Mouse (Mus musculus) spleen, postnatal 4 days (tissue): ENCODE measurements at regions not wholly inside any gene's neighbourhood (a gene's known extent, or its start where the extent isn't known, plus 50 kb on each side); places are given as distances from the start of the nearest gene placed in this dataset.
"Not testable (repeated sequence)": the region's sequence is repeated elsewhere in the genome, so short reads cannot be mapped to it uniquely, and the experiment has no call there.

Source experiments
- DNase-seq, 2 experiments: peaks; one replicate each; pipeline ENCODE4 v3.0.0; 2022; ENCODE audit warnings: low spot score in 2 of 2

GRCm38 (mm10) chr16:69937514-69938194 is 74.1 kb upstream of the Speer2 start:
- no peak for DNase-seq

- DNase-seq = no peak
These were observed 80.1 kb upstream of the Speer2 start for GRCm38 (mm10) chr16:69943635-69944034.

- no peak for DNase-seq
These were observed 85.2 kb upstream of the Speer2 start for GRCm38 (mm10) chr16:69948783-69949182.

GRCm38 (mm10) chr16:69949339-69949738 is 85.8 kb upstream of the Speer2 start:
- DNase-seq = no peak

GRCm38 (mm10) chr16:69951581-69951980 is 88.0 kb upstream of the Speer2 start:
- no peak for DNase-seq

GRCm38 (mm10) chr16:69966561-69966960 is 103.0 kb upstream of the Speer2 start:
- not testable (repeated sequence) for DNase-seq

- DNase-seq = no peak
These were observed 116.4 kb upstream of the Speer2 start for GRCm38 (mm10) chr16:69979813-69980527.

- DNase-seq = no peak
These were observed 120.8 kb upstream of the Speer2 start for GRCm38 (mm10) chr16:69984320-69984719.

GRCm38 (mm10) chr16:69991907-69992470 is 128.4 kb upstream of the Speer2 start:
- DNase-seq = no peak

- DNase-seq = no peak
These were observed 129.2 kb upstream of the Speer2 start for GRCm38 (mm10) chr16:69992715-69993114.

- DNase-seq = no peak
These were observed 143.3 kb upstream of the Speer2 start for GRCm38 (mm10) chr16:70006863-70007262.

- no peak for DNase-seq
These were observed 153.4 kb upstream of the Speer2 start for GRCm38 (mm10) chr16:70016980-70017379.

- DNase-seq = no peak
These were observed 156.0 kb upstream of the Speer2 start for GRCm38 (mm10) chr16:70019564-70019963.

- DNase-seq = peak in 1 of 2 experiments; percentile 50
These were observed 157.9 kb upstream of the Speer2 start for GRCm38 (mm10) chr16:70021436-70021835.

- peak in 1 of 2 experiments; percentile 57 for DNase-seq
These were observed 165.1 kb upstream of the Speer2 start for GRCm38 (mm10) chr16:70028649-70029048.

- DNase-seq = no peak
These were observed 182.0 kb upstream of the Speer2 start for GRCm38 (mm10) chr16:70045547-70045946.

- no peak for DNase-seq
These were observed 182.5 kb upstream of the Speer2 start for GRCm38 (mm10) chr16:70046009-70046408.

- no peak for DNase-seq
These were observed 186.3 kb upstream of the Speer2 start for GRCm38 (mm10) chr16:70049850-70050249.

- no peak for DNase-seq
These were observed 207.9 kb upstream of the Speer2 start for GRCm38 (mm10) chr16:70071471-70071870.

- DNase-seq = no peak
These were observed 210.2 kb upstream of the Speer2 start for GRCm38 (mm10) chr16:70073740-70074139.

- no peak for DNase-seq
These were observed 216.0 kb upstream of the Speer2 start for GRCm38 (mm10) chr16:70079497-70079896.

GRCm38 (mm10) chr16:70091291-70091690 is 222.5 kb upstream of the Gbe1 start:
- no peak for DNase-seq

- no peak for DNase-seq
These were observed 221.8 kb upstream of the Gbe1 start for GRCm38 (mm10) chr16:70091963-70092362.
